Mouse (Mus musculus) G1E (cell line): ENCODE results near the gene 6820408C15Rik. TPM values are rescaled to one million over a fixed set of nuclear protein-coding genes. Genes with fewer than 3 reads are reported as not detected.

Source experiments
- ATAC-seq: 2 replicates; pipeline ENCODE4 v1.8.0; 2016; ENCODE audit warnings: mild to moderate bottlenecking; ENCODE audit not compliant: insufficient number of reproducible peaks, poor library complexity, low FRiP score, severe bottlenecking; ENCODE audit errors: extremely low read depth
- DNase-seq: peaks from one replicate; pipeline ENCODE4 v3.0.0; 2012; ENCODE audit warnings: low spot score
- H3K27me3 ChIP-seq: 2 replicates; pipeline ENCODE4 v1.6.1; 2012; ENCODE audit warnings: mild to moderate bottlenecking, low read length, inconsistent platforms; ENCODE audit not compliant: insufficient read depth
- H3K36me3 ChIP-seq: replicated peaks from 2 replicates; pipeline ENCODE3; 2012; ENCODE audit warnings: mild to moderate bottlenecking, inconsistent platforms
- H3K4me1 ChIP-seq: 2 replicates; pipeline ENCODE4 v1.6.1; 2012; ENCODE audit warnings: low read depth, low read length, inconsistent platforms, mixed read lengths; ENCODE audit not compliant: insufficient read depth
- H3K4me3 ChIP-seq: 2 replicates; pipeline ENCODE4 v1.5.1; 2012; ENCODE audit warnings: low read depth, mild to moderate bottlenecking, inconsistent platforms, low read length, moderate library complexity, mixed read lengths
- H3K9me3 ChIP-seq: replicated peaks from 2 replicates; pipeline ENCODE4 v1.6.1; 2012; ENCODE audit warnings: inconsistent platforms
- CTCF ChIP-seq: IDR thresholded peaks from 2 replicates; pipeline ENCODE4 v1.5.1; 2012; ENCODE audit warnings: low read depth, low read length, inconsistent platforms, mixed read lengths
- GATA1 ChIP-seq: IDR thresholded peaks from 2 replicates; pipeline ENCODE4 v1.6.1; 2012; ENCODE audit warnings: borderline replicate concordance, low read length, inconsistent platforms, mixed read lengths
- GATA2 ChIP-seq: IDR thresholded peaks from 2 replicates; pipeline ENCODE4 v1.6.1; 2012; ENCODE audit warnings: low read depth, low read length, inconsistent platforms, borderline replicate concordance
- POLR2AphosphoS5 ChIP-seq: IDR thresholded peaks from 2 replicates; pipeline ENCODE4 v1.6.1; 2012; ENCODE audit warnings: low read depth, low read length, inconsistent platforms; ENCODE audit not compliant: insufficient replicate concordance
- TAL1 ChIP-seq: conservative IDR thresholded peaks from 2 replicates; pipeline ENCODE4 v1.6.1; 2012; ENCODE audit warnings: low read depth, low read length, inconsistent platforms, mixed read lengths
- polyA plus RNA-seq: library from polyadenylated mRNA; stranded (reverse); fragments of >175 nt; gene quantifications from 2 replicates; pipeline ENCODE4 v1.2.3, GENCODE M21; 2012
- total RNA-seq, 2 experiments: library from RNA; stranded (forward) in 1 of 2; stranded (reverse) in 1 of 2; fragments of 200-1000 nt in 1 of 2; fragments of >200 nt in 1 of 2; fragmentation: Nextera tagmentation in 1 of 2; gene quantifications; 2 replicates each; pipeline ENCODE4 v1.2.3; 2014 to 2017

6820408C15Rik gene
- 2.1 and 3.8 TPM in 2 replicates for total RNA-seq (2014; fragmentation: Nextera tagmentation)
- total RNA-seq (2017), result 0.49 and 0.64 TPM in 2 replicates
- polyA plus RNA-seq, result 0.17 and 0.18 TPM in 2 replicates

GRCm38 (mm10) chr2:152415287-152415686 lies at the start of gene 6820408C15Rik:
TSS of gene 6820408C15Rik (plus strand) at chr2:152415587.
- Histone ChIP-seq H3K36me3 (peaks cover 20% of the 10 kb centered on the region), H3K9me3 (peaks cover 43% of the 10 kb centered on the region), H3K27me3 (no peaks in the 10 kb centered on the region), H3K4me1 (peaks cover 21% of the 10 kb centered on the region), H3K4me3 (peak within 1 kb of the TSS; percentile 78)
- TF ChIP-seq POLR2AphosphoS5 (no peak), TAL1 (no peak), GATA2 (no peak), CTCF (no peak), GATA1 (no peak)
- no peak for DNase-seq
- ATAC-seq, result no peak

- ATAC-seq (no peak), DNase-seq (no peak)
- Histone ChIP-seq H3K27me3 (peaks cover 39% of the 10 kb centered on the region), H3K4me1 (peaks cover 23% of the 10 kb centered on the region), H3K4me3 (no peak overlapping the region), H3K9me3 (no peaks in the 10 kb centered on the region), H3K36me3 (no peaks in the 10 kb centered on the region)
- TF ChIP-seq GATA2 (no peak), TAL1 (no peak), GATA1 (no peak), POLR2AphosphoS5 (no peak), CTCF (no peak)
These were observed 47.5 kb upstream of the 6820408C15Rik start for GRCm38 (mm10) chr2:152367917-152368316.

GRCm38 (mm10) chr2:152368532-152369140 lies 46.8 kb upstream of the 6820408C15Rik start:
- peak; percentile 96 for TF ChIP-seq CTCF
- no peak for TF ChIP-seq TAL1
- 0 out of 2 replicates have a peak, but pooled peaks have one; percentile 23 for ATAC-seq
- peak; percentile 65 for DNase-seq
- Histone ChIP-seq H3K4me1 (peaks cover 16% of the 10 kb centered on the region), H3K27me3 (peaks cover 39% of the 10 kb centered on the region), H3K9me3 (no peaks in the 10 kb centered on the region), H3K4me3 (no peak overlapping the region; the same call in 1 of the 2 replicates), H3K36me3 (no peaks in the 10 kb centered on the region)

GRCm38 (mm10) chr2:152372104-152372503 lies 43.3 kb upstream of the 6820408C15Rik start:
- TF ChIP-seq TAL1 (no peak), GATA1 (no peak), CTCF (no peak), POLR2AphosphoS5 (no peak), GATA2 (no peak)
- H3K4me1 ChIP-seq, result peaks cover 22% of the 10 kb centered on the region
- peaks cover 57% of the 10 kb centered on the region for H3K27me3 ChIP-seq
- H3K36me3 ChIP-seq, result no peaks in the 10 kb centered on the region
- H3K4me3 ChIP-seq, result no peak overlapping the region
- DNase-seq (no peak), ATAC-seq (no peak)
- no peaks in the 10 kb centered on the region for H3K9me3 ChIP-seq

GRCm38 (mm10) chr2:152372661-152373060 lies 42.7 kb upstream of the 6820408C15Rik start:
- TF ChIP-seq TAL1 (no peak), POLR2AphosphoS5 (no peak), CTCF (no peak), GATA2 (no peak), GATA1 (no peak)
- Histone ChIP-seq H3K4me1 (peaks cover 20% of the 10 kb centered on the region), H3K4me3 (no peak overlapping the region), H3K36me3 (no peaks in the 10 kb centered on the region), H3K9me3 (no peaks in the 10 kb centered on the region), H3K27me3 (peaks cover 52% of the 10 kb centered on the region)
- ATAC-seq (no peak), DNase-seq (no peak)

GRCm38 (mm10) chr2:152373547-152373946 lies 41.8 kb upstream of the 6820408C15Rik start:
- H3K4me1 ChIP-seq, result peaks cover 17% of the 10 kb centered on the region
- H3K9me3 ChIP-seq, result no peaks in the 10 kb centered on the region
- H3K36me3 ChIP-seq, result no peaks in the 10 kb centered on the region
- no peak overlapping the region for H3K4me3 ChIP-seq
- DNase-seq (no peak), ATAC-seq (no peak)
- H3K27me3 ChIP-seq, result peaks cover 49% of the 10 kb centered on the region
- TF ChIP-seq POLR2AphosphoS5 (no peak), GATA1 (no peak), CTCF (no peak), TAL1 (no peak), GATA2 (no peak)
